Mouse (Mus musculus): Measurements from ENCODE around the gene Kmt2d. TPM values are rescaled to one million over a fixed set of nuclear protein-coding genes. Genes with fewer than 3 reads are reported as not detected.

Kmt2d gene
- polyA plus RNA-seq, 1 experiment from 2014 or later: 14.9 TPM

DNA sequence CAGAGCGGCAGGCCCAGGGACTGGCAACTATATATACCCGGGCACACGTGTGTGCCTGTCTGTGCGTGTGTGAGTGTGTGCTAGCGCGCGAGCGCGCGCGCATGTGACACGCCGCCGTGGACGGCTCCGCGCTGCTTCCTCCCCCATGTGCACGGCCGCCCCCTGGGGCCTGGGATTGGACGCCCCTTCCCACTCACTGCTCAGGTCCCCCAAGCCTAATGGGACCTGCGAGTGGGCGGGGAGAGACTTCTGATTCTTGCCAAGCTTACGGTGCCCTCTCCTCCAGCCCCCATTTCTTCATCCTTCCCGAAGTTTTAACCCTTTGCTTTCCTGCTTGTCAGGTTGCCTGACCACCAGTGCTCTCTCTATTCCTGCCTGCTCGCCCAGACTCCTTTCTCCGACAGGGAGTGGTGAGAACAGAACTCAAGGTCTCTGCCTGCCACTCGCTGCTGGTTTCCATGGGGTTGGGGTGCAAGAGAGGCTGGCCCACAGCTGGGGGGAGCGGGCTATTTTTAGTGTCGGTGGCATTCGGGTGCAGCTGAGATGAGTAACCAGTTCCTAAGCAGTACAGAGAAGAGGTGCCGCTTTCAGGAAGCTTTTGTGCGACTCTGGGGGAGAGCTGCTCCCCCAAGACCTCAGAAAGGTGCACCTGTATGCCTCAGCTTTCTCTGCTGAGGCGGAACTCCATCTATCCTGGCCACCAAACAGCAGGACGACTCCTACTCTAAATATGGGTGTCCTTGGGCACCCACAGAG, 62.9 kb downstream of the Kmt2d start:
- peaks cover 29% of the 10 kb centered on the region for H3K4me1 ChIP-seq (replicated peaks; ENCODE audit: control insufficient read depth, insufficient read depth, low read length)

DNA sequence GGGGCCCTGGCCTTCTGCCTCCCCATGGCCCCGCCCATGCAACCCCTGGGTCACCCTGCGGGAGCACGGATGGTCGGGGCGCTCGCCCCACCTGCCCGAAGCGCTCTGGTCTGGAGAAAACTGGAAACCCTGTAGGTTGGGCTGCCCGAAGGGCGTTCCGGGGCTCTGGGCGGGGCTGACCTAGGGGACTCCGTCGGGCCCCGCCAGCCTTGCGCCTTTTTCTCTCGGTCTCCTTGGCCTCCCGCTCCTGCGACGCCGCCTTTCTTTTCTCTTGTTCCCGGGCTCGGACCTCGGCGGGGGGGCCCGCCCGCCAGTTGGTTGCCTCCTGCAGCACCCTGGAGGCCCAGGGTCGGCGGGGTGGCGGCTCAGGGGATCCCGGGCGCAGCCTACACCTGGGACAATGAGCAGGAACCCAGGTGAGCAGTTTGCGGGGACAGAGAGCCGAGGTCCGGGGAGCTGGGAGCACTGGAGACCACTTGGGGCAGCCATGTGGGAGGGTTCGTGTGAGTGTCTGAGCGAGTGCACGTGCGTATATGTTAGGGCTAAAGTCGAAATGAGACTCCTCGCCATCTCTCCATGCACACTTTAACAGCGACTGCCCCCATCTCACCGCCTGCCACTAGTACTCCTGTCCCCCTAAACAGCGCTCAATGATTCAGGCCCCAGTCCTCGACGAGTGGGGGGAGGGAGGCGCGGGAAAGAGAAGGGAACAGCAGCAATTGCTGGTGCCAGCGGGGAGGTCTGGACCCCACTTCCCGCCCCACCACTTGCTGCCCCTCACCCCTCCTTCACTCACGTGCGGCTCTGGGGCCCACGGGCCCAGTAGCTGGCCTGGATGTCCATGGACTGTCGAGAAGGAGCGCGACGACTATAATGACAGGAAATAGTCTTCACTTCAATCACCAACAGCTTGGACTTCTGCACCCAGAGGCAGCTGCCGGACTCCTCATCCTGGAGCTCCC, 63.9 kb downstream of the Kmt2d start:
- no peak overlapping the region for H3K27ac ChIP-seq
- H3K4me2 ChIP-seq (replicated peaks): peak overlapping the region; percentile 79
- peaks cover 4% of the 10 kb centered on the region; the same call in 1 of the 2 replicates for H3K36me3 ChIP-seq (replicated peaks; ENCODE audit: control insufficient read depth, insufficient read depth)
- peaks cover 29% of the 10 kb centered on the region for H3K4me1 ChIP-seq (replicated peaks; ENCODE audit: control insufficient read depth, insufficient read depth, low read length)
- ATAC-seq (ENCODE audit: low FRiP score) (no peak), DNase-seq (ENCODE audit: low spot score) (no peak)
- 0 out of 2 replicates have a peak overlapping the region, but pooled peaks have one; percentile 28 for H3K9ac ChIP-seq
- WGBS: under 1% methylated on average over 57 of the region's 58 CpGs
- H3K4me3 ChIP-seq (replicated peaks; ENCODE audit: low read length): peak overlapping the region; percentile 44
- H3K9me3 ChIP-seq (ENCODE audit: control insufficient read depth, low read length): no peaks in the 10 kb centered on the region
- H3K27me3 ChIP-seq (ENCODE audit: control insufficient read depth, insufficient read depth, low read length): peaks cover 88% of the 10 kb centered on the region

More for the DNA sequence above, 62.9 kb downstream of the Kmt2d start:
- ATAC-seq (ENCODE audit: low FRiP score) (peak; percentile 58; the same call in 1 of the 2 replicates), DNase-seq (ENCODE audit: low spot score) (no peak)
- Histone ChIP-seq H3K27me3 (ENCODE audit: control insufficient read depth, insufficient read depth, low read length) (peaks cover 79% of the 10 kb centered on the region), H3K27ac (no peak overlapping the region), H3K9ac (peak overlapping the region; percentile 40), H3K9me3 (ENCODE audit: control insufficient read depth, low read length) (no peaks in the 10 kb centered on the region), H3K4me2 (replicated peaks) (peak overlapping the region; percentile 79), H3K36me3 (replicated peaks; ENCODE audit: control insufficient read depth, insufficient read depth) (peaks cover 14% of the 10 kb centered on the region), H3K4me3 (replicated peaks; ENCODE audit: low read length) (peak overlapping the region; percentile 44)
- WGBS: under 1% methylated on average over 34 of the region's 34 CpGs

DNA sequence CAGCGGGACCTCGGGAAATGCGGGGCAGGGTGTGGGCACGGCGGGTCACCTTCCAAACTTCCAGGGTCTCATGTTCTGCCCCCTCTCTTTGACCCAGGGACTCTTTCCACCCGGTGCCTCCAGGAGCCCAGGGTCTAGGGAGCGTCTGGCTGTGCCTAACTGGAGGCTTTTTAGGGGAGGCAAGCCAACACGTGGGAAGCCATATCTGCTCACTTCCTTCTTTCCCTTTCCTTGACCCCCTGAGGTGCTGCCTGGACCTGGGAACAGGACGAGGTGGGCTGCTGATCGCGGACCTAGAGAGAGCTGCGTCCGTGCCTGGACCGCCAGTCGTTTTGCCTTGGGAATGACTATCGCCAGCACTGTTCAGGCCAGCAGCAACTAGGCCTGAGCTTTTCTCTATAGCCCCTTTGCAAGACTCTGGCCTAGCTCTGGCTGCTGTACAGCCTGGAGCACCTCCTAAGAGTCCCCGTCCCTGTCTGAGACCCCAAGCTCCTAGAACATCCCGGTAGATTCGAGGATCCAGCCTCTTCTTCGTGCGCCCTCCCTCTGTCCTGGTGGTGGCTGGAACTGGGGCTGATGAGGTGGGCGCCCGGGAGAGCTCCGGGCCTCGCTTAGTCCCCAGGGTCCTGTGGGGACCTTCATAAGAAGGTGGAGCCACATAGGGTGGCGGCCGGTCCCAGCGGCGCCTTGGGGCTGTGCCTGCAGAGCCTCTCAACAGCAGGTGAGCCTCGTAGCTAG, 64.8 kb downstream of the Kmt2d start:
- peaks cover 97% of the 10 kb centered on the region for H3K27me3 ChIP-seq (ENCODE audit: control insufficient read depth, insufficient read depth, low read length)
- no peak for ATAC-seq (ENCODE audit: low FRiP score)
- H3K36me3 ChIP-seq (replicated peaks; ENCODE audit: control insufficient read depth, insufficient read depth): no peaks in the 10 kb centered on the region
- H3K9ac ChIP-seq: peak overlapping the region; percentile 28; the same call in 1 of the 2 replicates
- peaks cover 29% of the 10 kb centered on the region for H3K4me1 ChIP-seq (replicated peaks; ENCODE audit: control insufficient read depth, insufficient read depth, low read length)
- H3K27ac ChIP-seq: no peak overlapping the region
- H3K9me3 ChIP-seq (ENCODE audit: control insufficient read depth, low read length): no peaks in the 10 kb centered on the region
- 3% methylated on average over 30 of the region's 30 CpGs for WGBS
- no peak for DNase-seq (ENCODE audit: low spot score)
- peak overlapping the region; percentile 44 for H3K4me3 ChIP-seq (replicated peaks; ENCODE audit: low read length)
- peak overlapping the region; percentile 79 for H3K4me2 ChIP-seq (replicated peaks)

DNA sequence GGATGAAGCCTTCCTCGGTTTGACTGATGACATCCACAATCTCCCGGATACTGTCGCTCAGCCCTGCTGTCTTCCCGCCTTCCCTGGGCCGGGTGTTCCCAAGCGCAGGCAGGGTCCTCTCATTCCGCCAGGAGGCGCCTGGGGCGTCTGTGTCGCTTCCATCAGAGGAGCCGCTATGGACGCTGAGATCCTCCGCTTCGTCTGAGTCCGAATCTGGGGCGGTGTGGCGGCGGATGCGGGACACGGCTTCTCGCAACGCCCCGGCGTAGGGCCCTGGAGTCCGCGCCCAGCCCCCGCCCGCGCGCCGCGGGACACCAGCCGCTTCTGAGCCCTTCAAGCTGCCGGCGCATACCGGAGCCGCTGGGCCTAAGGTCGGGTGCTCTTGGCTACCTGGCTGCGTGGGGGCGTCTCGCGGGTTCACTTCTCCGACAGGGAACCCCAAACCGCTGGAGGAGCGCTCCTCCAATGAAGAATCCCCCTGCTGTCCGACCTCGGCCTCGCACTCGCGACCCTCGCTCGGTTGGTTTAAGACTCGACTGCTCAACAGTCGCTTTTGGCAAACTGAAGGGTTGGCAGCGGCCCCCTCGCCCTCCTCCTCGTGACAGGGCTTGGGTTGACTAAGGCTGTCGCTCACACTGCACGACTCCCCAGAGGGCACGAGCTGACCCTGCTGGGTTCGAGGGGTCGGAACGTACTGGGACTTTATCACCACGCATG, 65.5 kb downstream of the Kmt2d start:
- H3K9me3 ChIP-seq (ENCODE audit: control insufficient read depth, low read length): no peaks in the 10 kb centered on the region

DNA sequence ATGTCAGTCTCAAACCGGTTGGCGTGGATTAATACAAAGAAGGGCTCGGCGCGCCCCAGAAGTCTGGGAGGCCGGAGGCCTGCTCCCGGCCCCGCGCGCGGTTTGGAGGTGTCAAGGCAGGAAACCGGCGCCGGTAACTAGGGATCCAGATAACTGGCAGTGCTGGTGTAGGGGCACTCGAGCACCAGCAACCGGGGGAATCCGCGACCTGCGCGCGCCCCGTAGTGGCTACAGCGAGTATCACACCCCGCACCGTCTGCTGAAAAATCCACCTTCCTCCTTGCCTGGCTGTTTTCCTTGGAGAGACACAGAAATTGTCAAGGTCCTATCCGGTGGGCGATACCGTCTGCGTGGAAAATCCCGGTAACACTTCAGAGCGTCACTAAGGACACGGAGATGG, 67.0 kb downstream of the Kmt2d start:
- peak overlapping the region; percentile 41 for H3K4me2 ChIP-seq (replicated peaks)
- H3K4me3 ChIP-seq (replicated peaks; ENCODE audit: low read length): no peak overlapping the region
- WGBS: 1% methylated on average over 32 of the region's 32 CpGs
- H3K4me1 ChIP-seq (replicated peaks; ENCODE audit: control insufficient read depth, insufficient read depth, low read length): peaks cover 29% of the 10 kb centered on the region
- H3K27ac ChIP-seq: no peak overlapping the region
- peaks cover 99% of the 10 kb centered on the region for H3K27me3 ChIP-seq (ENCODE audit: control insufficient read depth, insufficient read depth, low read length)
- H3K9ac ChIP-seq: no peak overlapping the region
- DNase-seq (ENCODE audit: low spot score): peak; percentile 87
- peak; percentile 54; the same call in 1 of the 2 replicates for ATAC-seq (ENCODE audit: low FRiP score)
- no peaks in the 10 kb centered on the region for H3K9me3 ChIP-seq (ENCODE audit: control insufficient read depth, low read length)
- no peaks in the 10 kb centered on the region for H3K36me3 ChIP-seq (replicated peaks; ENCODE audit: control insufficient read depth, insufficient read depth)

More for the DNA sequence above, 65.5 kb downstream of the Kmt2d start:
- Histone ChIP-seq H3K4me1 (replicated peaks; ENCODE audit: control insufficient read depth, insufficient read depth, low read length) (peaks cover 29% of the 10 kb centered on the region), H3K9ac (peak overlapping the region; percentile 61), H3K27me3 (ENCODE audit: control insufficient read depth, insufficient read depth, low read length) (peaks cover 99% of the 10 kb centered on the region), H3K27ac (no peak overlapping the region), H3K4me2 (replicated peaks) (peak overlapping the region; percentile 79), H3K4me3 (replicated peaks; ENCODE audit: low read length) (peak overlapping the region; percentile 38), H3K36me3 (replicated peaks; ENCODE audit: control insufficient read depth, insufficient read depth) (no peaks in the 10 kb centered on the region)
- DNase-seq (ENCODE audit: low spot score) (peak; percentile 71), ATAC-seq (ENCODE audit: low FRiP score) (peak; percentile 54)
- under 1% methylated on average over 64 of the region's 64 CpGs for WGBS

DNA sequence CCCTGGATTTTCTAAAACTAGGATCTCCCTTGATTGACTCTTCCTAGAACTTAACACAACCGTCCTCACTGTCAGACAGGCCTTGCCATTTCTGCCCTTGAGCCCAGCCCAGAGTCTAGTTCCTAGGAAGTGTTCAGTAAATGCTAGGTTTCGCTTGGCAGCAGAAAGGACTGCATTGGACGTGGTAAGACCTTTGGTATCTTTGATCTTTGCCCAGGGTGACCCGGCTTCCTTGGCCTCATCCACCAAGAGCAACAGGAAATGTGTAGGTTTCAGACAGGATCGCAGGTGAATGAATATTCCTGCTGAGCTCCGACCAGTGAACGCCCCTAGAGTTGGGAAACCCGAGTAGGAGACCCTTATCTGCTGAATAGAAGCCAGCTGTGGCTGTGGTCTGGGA, 68.1 kb downstream of the Kmt2d start:
- H3K4me2 ChIP-seq (replicated peaks): no peak overlapping the region
- no peaks in the 10 kb centered on the region for H3K9me3 ChIP-seq (ENCODE audit: control insufficient read depth, low read length)
- H3K36me3 ChIP-seq (replicated peaks; ENCODE audit: control insufficient read depth, insufficient read depth): no peaks in the 10 kb centered on the region
- H3K27me3 ChIP-seq (ENCODE audit: control insufficient read depth, insufficient read depth, low read length): peaks cover 99% of the 10 kb centered on the region
- H3K4me3 ChIP-seq (replicated peaks; ENCODE audit: low read length): no peak overlapping the region
- WGBS: 4% methylated on average over 8 of the region's 8 CpGs
- H3K4me1 ChIP-seq (replicated peaks; ENCODE audit: control insufficient read depth, insufficient read depth, low read length): peaks cover 19% of the 10 kb centered on the region
- no peak for DNase-seq (ENCODE audit: low spot score)
- H3K27ac ChIP-seq: no peak overlapping the region
- ATAC-seq (ENCODE audit: low FRiP score): no peak
- H3K9ac ChIP-seq: no peak overlapping the region

DNA sequence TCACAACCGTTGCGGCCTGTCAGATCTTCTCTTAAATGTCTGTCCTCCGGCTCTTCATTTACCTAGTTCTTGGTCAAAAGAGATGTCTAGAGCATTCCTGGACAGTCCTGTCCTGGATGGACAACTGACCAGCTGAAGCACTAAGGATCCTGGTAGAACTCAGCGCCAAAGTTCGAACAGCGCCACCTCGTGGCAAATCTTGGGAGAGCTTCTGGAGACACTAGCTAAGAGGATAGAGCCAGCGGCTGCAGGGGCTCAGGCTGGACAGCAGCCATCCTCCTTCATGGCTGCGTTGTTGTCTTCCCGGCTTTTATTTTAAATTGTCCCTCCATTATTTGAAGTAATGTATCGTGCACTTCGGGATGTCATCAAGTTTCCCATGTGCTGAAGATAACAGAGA, 71.6 kb downstream of the Kmt2d start:
- Histone ChIP-seq H3K27me3 (ENCODE audit: control insufficient read depth, insufficient read depth, low read length) (peaks cover 97% of the 10 kb centered on the region), H3K4me2 (replicated peaks) (no peak overlapping the region), H3K4me3 (replicated peaks; ENCODE audit: low read length) (no peak overlapping the region), H3K9ac (no peak overlapping the region), H3K9me3 (ENCODE audit: control insufficient read depth, low read length) (no peaks in the 10 kb centered on the region), H3K27ac (no peak overlapping the region), H3K36me3 (replicated peaks; ENCODE audit: control insufficient read depth, insufficient read depth) (no peaks in the 10 kb centered on the region), H3K4me1 (replicated peaks; ENCODE audit: control insufficient read depth, insufficient read depth, low read length) (peaks cover 8% of the 10 kb centered on the region)
- DNase-seq (ENCODE audit: low spot score) (peak; percentile 88), ATAC-seq (ENCODE audit: low FRiP score) (no peak)
- 11% methylated on average over 12 of the region's 12 CpGs for WGBS

DNA sequence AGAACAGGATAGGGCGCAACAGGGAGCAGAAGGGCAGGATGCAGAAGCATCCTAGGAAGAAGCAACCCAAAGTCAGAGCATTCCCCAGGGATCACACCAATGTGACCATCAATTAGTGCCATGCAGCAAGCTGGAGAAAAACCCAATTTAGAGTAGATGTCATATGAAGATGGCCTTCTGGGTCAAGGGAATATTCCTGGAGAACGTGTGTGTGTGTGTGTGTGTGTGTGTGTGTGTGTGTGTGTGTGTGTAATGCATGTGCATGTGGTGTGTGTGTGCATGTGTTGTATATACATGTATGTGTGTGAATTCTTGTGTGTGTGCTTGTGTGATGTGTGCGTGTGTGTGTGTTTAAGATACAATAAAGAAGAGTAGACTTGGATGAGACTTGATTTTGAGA, 72.1 kb downstream of the Kmt2d start:
- Histone ChIP-seq H3K9ac (no peak overlapping the region), H3K36me3 (replicated peaks; ENCODE audit: control insufficient read depth, insufficient read depth) (no peaks in the 10 kb centered on the region), H3K4me2 (replicated peaks) (no peak overlapping the region), H3K4me3 (replicated peaks; ENCODE audit: low read length) (no peak overlapping the region), H3K27ac (no peak overlapping the region), H3K27me3 (ENCODE audit: control insufficient read depth, insufficient read depth, low read length) (peaks cover 98% of the 10 kb centered on the region), H3K9me3 (ENCODE audit: control insufficient read depth, low read length) (no peaks in the 10 kb centered on the region), H3K4me1 (replicated peaks; ENCODE audit: control insufficient read depth, insufficient read depth, low read length) (peaks cover 8% of the 10 kb centered on the region)
- WGBS: 46% methylated on average over 3 of the region's 3 CpGs
- DNase-seq (ENCODE audit: low spot score): no peak
- ATAC-seq (ENCODE audit: low FRiP score): no peak

All from hindbrain, embryonic 14.5 days (tissue).